ENCODE assay signal across 8 mouse cellular contexts in the genomic region with DNA sequence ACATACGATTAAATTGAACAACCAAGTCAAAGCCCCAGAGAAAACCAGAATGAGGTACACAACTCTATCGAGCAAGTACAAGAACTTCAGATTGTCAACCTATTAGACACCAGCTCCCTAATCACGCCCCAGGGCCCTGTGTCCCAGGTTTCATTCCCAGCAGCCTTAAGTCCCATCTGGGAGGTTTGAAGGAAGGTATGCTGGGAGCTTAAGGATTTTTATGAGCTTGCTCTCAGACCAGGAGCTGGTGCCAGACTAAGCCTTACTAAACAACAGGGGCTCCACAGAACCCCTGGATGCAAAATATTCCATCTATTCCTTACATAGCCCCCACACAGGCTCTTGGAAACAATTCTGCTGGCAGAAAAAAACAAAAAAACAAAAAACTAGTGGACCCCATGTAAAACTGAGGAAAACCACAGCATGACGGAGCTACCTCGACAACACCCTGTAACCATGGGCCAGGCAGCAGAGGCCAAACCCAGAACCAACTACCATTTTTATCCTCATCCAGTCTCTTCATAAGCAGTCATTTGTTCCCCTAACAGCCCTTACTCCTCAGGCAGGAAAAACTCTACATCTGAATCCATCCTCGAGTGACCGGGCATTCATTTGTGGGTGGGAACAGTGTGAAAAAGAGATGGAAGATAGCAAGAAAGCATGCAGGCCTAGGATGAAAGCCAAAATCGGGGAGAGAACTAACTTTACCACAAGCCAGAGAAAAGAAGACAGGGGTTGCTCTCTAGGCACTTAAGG. TPM values are rescaled to one million over a fixed set of nuclear protein-coding genes. Genes with fewer than 3 reads are reported as not detected.
DNase-seq lines count a peak whose midpoint lies in the region; ATAC-seq and TF ChIP-seq lines count a peak whose summit lies in the region.

No protein-coding gene starts in this region.

- no peaks in the 10 kb centered on the region for H3K27me3 ChIP-seq in thymus, adult 2 months (ENCODE audit: control insufficient read depth, insufficient read depth, low read length)
- no peaks in the 10 kb centered on the region for H3K27me3 ChIP-seq in limb, embryonic 13.5 days
- no peaks in the 10 kb centered on the region for H3K27me3 ChIP-seq in stomach, postnatal 0 days (ENCODE audit: control insufficient read depth, insufficient read depth, low read length)

- no peak for TF ChIP-seq POLR2A in thymus, adult 2 months (IDR thresholded peaks at IDR 0.05; ENCODE audit: control insufficient read depth, extremely low read depth, insufficient read depth, low read length, poor library complexity)

- ATAC-seq in limb, embryonic 13.5 days (ENCODE audit: low FRiP score, low read depth): no peak
- ATAC-seq in stomach, postnatal 0 days (ENCODE audit: low FRiP score, low TSS enrichment): no peak

- peak overlapping the region; percentile 90 for H3K4me3 ChIP-seq in thymus, adult 2 months (ENCODE audit: control insufficient read depth, insufficient read depth, low read length)
- H3K4me3 ChIP-seq in limb, embryonic 13.5 days: peak overlapping the region; percentile 100
- H3K4me3 ChIP-seq in stomach, postnatal 0 days (ENCODE audit: low read depth, low read length): peak overlapping the region; percentile 100

- H3K9ac ChIP-seq in limb, embryonic 13.5 days: peak overlapping the region; percentile 100
- peak overlapping the region; percentile 99 for H3K9ac ChIP-seq in stomach, postnatal 0 days (ENCODE audit: low read length)

- peaks cover 33% of the 10 kb centered on the region for H3K36me3 ChIP-seq in thymus, adult 2 months (ENCODE audit: control insufficient read depth, insufficient read depth, low read length)
- H3K36me3 ChIP-seq in limb, embryonic 13.5 days: peaks cover 45% of the 10 kb centered on the region
- peaks cover 33% of the 10 kb centered on the region for H3K36me3 ChIP-seq in stomach, postnatal 0 days (ENCODE audit: control insufficient read depth, insufficient read depth, low read length)

- H3K9me3 ChIP-seq in limb, embryonic 13.5 days: no peaks in the 10 kb centered on the region
- no peaks in the 10 kb centered on the region for H3K9me3 ChIP-seq in stomach, postnatal 0 days (ENCODE audit: control insufficient read depth, low read length)

- peak; percentile 65 for DNase-seq in cerebellum, adult 9-10 months
- no peak for DNase-seq in cerebellum, postnatal 14 days
- DNase-seq in thymus, adult 2 months: no peak
- DNase-seq in thymus, adult 18-20 months: no peak
- no peak for DNase-seq in stomach, postnatal 0 days (ENCODE audit: low spot score)
- DNase-seq in spleen, postnatal 14 days (ENCODE audit: low spot score in 2 of 2): no peak
- no peak for DNase-seq in layer of hippocampus, adult 9-10 months (ENCODE audit: low spot score)

- H3K4me2 ChIP-seq in limb, embryonic 13.5 days (replicated peaks): peak overlapping the region; percentile 99
- H3K4me2 ChIP-seq in stomach, postnatal 0 days (replicated peaks; ENCODE audit: low read depth): peak overlapping the region; percentile 78

- H3K4me1 ChIP-seq in thymus, adult 2 months (replicated peaks; ENCODE audit: control insufficient read depth, insufficient read depth, low read length): peaks cover 14% of the 10 kb centered on the region
- H3K4me1 ChIP-seq in limb, embryonic 13.5 days: peaks cover 33% of the 10 kb centered on the region
- peaks cover 5% of the 10 kb centered on the region for H3K4me1 ChIP-seq in stomach, postnatal 0 days (replicated peaks; ENCODE audit: control insufficient read depth, insufficient read depth)

- TF ChIP-seq EP300 in stomach, postnatal 0 days (optimal IDR thresholded peaks at IDR 0.05): no peak

- WGBS in thymus, adult 2 months: 9% methylated on average over 8 of the region's 8 CpGs
- 9% methylated on average over 8 of the region's 8 CpGs for WGBS in limb, embryonic 13.5 days
- 8% methylated on average over 8 of the region's 8 CpGs for WGBS in stomach, postnatal 0 days

- no peak for TF ChIP-seq CTCF in thymus, adult 2 months (IDR thresholded peaks at IDR 0.05; ENCODE audit: borderline replicate concordance, control insufficient read depth, extremely low read depth, insufficient read depth, low read length, poor library complexity)
- TF ChIP-seq CTCF in stomach, postnatal 0 days (IDR thresholded peaks at IDR 0.05; ENCODE audit: low read depth): no peak

- H3K27ac ChIP-seq in thymus, adult 2 months (ENCODE audit: control insufficient read depth, insufficient read depth, low read length): peak overlapping the region; percentile 80; the same call in 1 of the 2 replicates
- peak overlapping the region; percentile 95 for H3K27ac ChIP-seq in limb, embryonic 13.5 days
- H3K27ac ChIP-seq in stomach, postnatal 0 days (replicated peaks): peak overlapping the region; percentile 98

RNA-seq across cellular contexts. Expression of gene Prrc2a, which starts 1.2 kb away (rescaled TPM):
- polyA plus RNA-seq in thymus, adult 2 months (2012; rRNA removed): 770 and 778 TPM in 2 replicates
- polyA plus RNA-seq in limb, embryonic 13.5 days (2015; fragmentation: Nextera tagmentation; extraction: Ambion mirVana): 217 and 227 TPM in 2 replicates
- polyA plus RNA-seq in stomach, postnatal 0 days (2015; fragmentation: Nextera tagmentation; extraction: Ambion mirVana): 45.4 and 49.3 TPM in 2 replicates

RNA-seq across cellular contexts. Expression of gene Aif1, which starts 12.4 kb away (rescaled TPM):
- polyA plus RNA-seq in thymus, adult 2 months (2012; rRNA removed): 5.4 and 8.9 TPM in 2 replicates
- 9.0 and 10.2 TPM in 2 replicates for polyA plus RNA-seq in limb, embryonic 13.5 days (2015; fragmentation: Nextera tagmentation; extraction: Ambion mirVana)
- polyA plus RNA-seq in stomach, postnatal 0 days (2015; fragmentation: Nextera tagmentation; extraction: Ambion mirVana): 24.3 and 25.2 TPM in 2 replicates

RNA-seq across cellular contexts. Expression of gene Lst1, which starts 24.7 kb away (rescaled TPM):
- 30.7 and 49.6 TPM in 2 replicates for polyA plus RNA-seq in thymus, adult 2 months (2012; rRNA removed)
- polyA plus RNA-seq in limb, embryonic 13.5 days (2015; fragmentation: Nextera tagmentation; extraction: Ambion mirVana): 10.1 and 12.1 TPM in 2 replicates
- 17.5 and 19.3 TPM in 2 replicates for polyA plus RNA-seq in stomach, postnatal 0 days (2015; fragmentation: Nextera tagmentation; extraction: Ambion mirVana)

RNA-seq across cellular contexts. Expression of gene Bag6, which starts 28.5 kb away (rescaled TPM):
- polyA plus RNA-seq in thymus, adult 2 months (2012; rRNA removed): 411 TPM in 2 replicates
- polyA plus RNA-seq in limb, embryonic 13.5 days (2015; fragmentation: Nextera tagmentation; extraction: Ambion mirVana): 66.7 and 67.2 TPM in 2 replicates
- 28.1 and 30.6 TPM in 2 replicates for polyA plus RNA-seq in stomach, postnatal 0 days (2015; fragmentation: Nextera tagmentation; extraction: Ambion mirVana)

RNA-seq across cellular contexts. Expression of gene Ltb, which starts 30.7 kb away (rescaled TPM):
- 358 and 375 TPM in 2 replicates for polyA plus RNA-seq in thymus, adult 2 months (2012; rRNA removed)
- 0.99 and 1.3 TPM in 2 replicates for polyA plus RNA-seq in limb, embryonic 13.5 days (2015; fragmentation: Nextera tagmentation; extraction: Ambion mirVana)
- 0.63 and 0.78 TPM in 2 replicates for polyA plus RNA-seq in stomach, postnatal 0 days (2015; fragmentation: Nextera tagmentation; extraction: Ambion mirVana)
